In the genomic region with DNA sequence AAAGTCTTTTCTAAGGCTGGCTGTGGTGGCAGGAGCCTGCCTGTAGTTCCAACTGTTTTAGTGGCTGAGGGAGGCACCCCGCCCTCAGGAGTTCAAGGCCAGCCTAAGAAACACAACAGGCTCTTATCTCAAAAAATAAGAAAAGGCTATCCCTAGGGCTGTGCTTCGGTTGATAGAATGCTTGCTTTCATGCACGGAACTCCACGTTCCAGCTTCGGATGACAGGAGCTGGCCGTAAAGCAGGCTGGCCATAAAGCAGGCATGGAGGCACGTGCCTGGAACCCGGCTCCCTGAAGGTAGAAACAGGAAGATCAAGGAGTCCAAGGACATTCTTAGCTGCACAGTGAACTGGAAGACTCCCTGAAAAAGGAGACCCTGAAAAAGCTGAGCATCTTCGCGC, we compare ENCODE assay signal across 16 mouse cellular contexts. TPM values are rescaled to one million over a fixed set of nuclear protein-coding genes. Genes with fewer than 3 reads are reported as not detected.
DNase-seq lines count a peak whose midpoint lies in the region; ATAC-seq and TF ChIP-seq lines count a peak whose summit lies in the region.
"Had no signal": no experiment of that assay in that cellular context is flagged by ENCODE, and none has a peak within 500 bp of the region (broad histone marks: within the 10 kb centered on the region; RNA-seq: fewer than 3 reads in every experiment).

No protein-coding gene starts in this region.

- no peak overlapping the region for H3K9ac ChIP-seq in heart, adult 2 months (ENCODE audit: low read depth, low read length)
- no peak overlapping the region for H3K9ac ChIP-seq in heart, embryonic 11.5 days (ENCODE audit: low read depth, low read length)
- no peak overlapping the region for H3K9ac ChIP-seq in lung, postnatal 0 days (replicated peaks; ENCODE audit: low read depth)
- no peak overlapping the region for H3K9ac ChIP-seq in stomach, embryonic 16.5 days (ENCODE audit: low read length)

- no peaks in the 10 kb centered on the region for H3K9me3 ChIP-seq in heart, embryonic 11.5 days (replicated peaks; ENCODE audit: control insufficient read depth, low read length)
- no peaks in the 10 kb centered on the region for H3K9me3 ChIP-seq in lung, postnatal 0 days (ENCODE audit: low read length)
- H3K9me3 ChIP-seq in stomach, embryonic 16.5 days (replicated peaks; ENCODE audit: control insufficient read depth, low read length): no peaks in the 10 kb centered on the region
- H3K9me3 ChIP-seq: megakaryocyte, embryonic 14.5 days had no signal

- TF ChIP-seq EP300 in heart, adult 2 months (IDR thresholded peaks at IDR 0.05; ENCODE audit: insufficient read depth, low read depth, low read length): no peak
- no peak for TF ChIP-seq EP300 in lung, postnatal 0 days (IDR thresholded peaks at IDR 0.05)

- peaks cover 5% of the 10 kb centered on the region for H3K36me3 ChIP-seq in heart, adult 2 months (ENCODE audit: control insufficient read depth, insufficient read depth, low read length)
- H3K36me3 ChIP-seq in heart, embryonic 11.5 days (ENCODE audit: control insufficient read depth, insufficient read depth, low read length): no peaks in the 10 kb centered on the region
- no peaks in the 10 kb centered on the region for H3K36me3 ChIP-seq in lung, postnatal 0 days (ENCODE audit: insufficient read depth, low read length)
- H3K36me3 ChIP-seq in stomach, embryonic 16.5 days (ENCODE audit: control insufficient read depth, insufficient read depth, low read length): no peaks in the 10 kb centered on the region

- intact Hi-C loops in heart, adult 2 months (cut with DNase I): no loop called here

- H3K79me2 ChIP-seq in heart, adult 2 months (replicated peaks; ENCODE audit: control insufficient read depth, insufficient read depth, low read length): no peaks in the 10 kb centered on the region

- H3K27ac ChIP-seq in heart, adult 2 months: peak overlapping the region; percentile 61; the same call in 1 of the 2 replicates
- no peak overlapping the region for H3K27ac ChIP-seq in heart, embryonic 11.5 days (ENCODE audit: low read depth, low read length)
- peak overlapping the region; percentile 96; the same call in 1 of the 2 replicates for H3K27ac ChIP-seq in lung, postnatal 0 days (ENCODE audit: low read length)
- H3K27ac ChIP-seq in stomach, embryonic 16.5 days (ENCODE audit: low read length): 0 out of 2 replicates have a peak overlapping the region, but pooled peaks have one; percentile 0

- H3K4me1 ChIP-seq in heart, adult 2 months (ENCODE audit: control insufficient read depth, insufficient read depth, low read length): peaks cover 54% of the 10 kb centered on the region
- peaks cover 91% of the 10 kb centered on the region for H3K4me1 ChIP-seq in heart, embryonic 11.5 days (ENCODE audit: control insufficient read depth, insufficient read depth, low read length)
- H3K4me1 ChIP-seq in lung, postnatal 0 days (ENCODE audit: insufficient read depth, low read depth, low read length): peaks cover 76% of the 10 kb centered on the region
- peaks cover 71% of the 10 kb centered on the region for H3K4me1 ChIP-seq in lung, adult 2 months (ENCODE audit: control insufficient read depth, insufficient read depth, low read length)
- H3K4me1 ChIP-seq in stomach, embryonic 16.5 days (ENCODE audit: control insufficient read depth, insufficient read depth, low read length): peaks cover 91% of the 10 kb centered on the region

- no peak for TF ChIP-seq CTCF in heart, adult 2 months (IDR thresholded peaks at IDR 0.05)
- no peak for TF ChIP-seq CTCF in lung, postnatal 0 days (IDR thresholded peaks at IDR 0.05)
- no peak for TF ChIP-seq CTCF in lung, adult 2 months (IDR thresholded peaks at IDR 0.05; ENCODE audit: insufficient read depth, low read length)

- no peak overlapping the region for H3K4me3 ChIP-seq in heart, adult 2 months
- no peak overlapping the region for H3K4me3 ChIP-seq in heart, embryonic 11.5 days (ENCODE audit: low read depth, low read length)
- H3K4me3 ChIP-seq in lung, postnatal 0 days (ENCODE audit: low read depth, low read length): no peak overlapping the region
- no peak overlapping the region for H3K4me3 ChIP-seq in lung, adult 2 months (replicated peaks; ENCODE audit: extremely low read depth, low read depth, low read length)
- H3K4me3 ChIP-seq in stomach, embryonic 16.5 days (replicated peaks; ENCODE audit: low read length): no peak overlapping the region
- H3K4me3 ChIP-seq: megakaryocyte, embryonic 14.5 days had no signal

- H3K27me3 ChIP-seq in heart, adult 2 months (ENCODE audit: control insufficient read depth, insufficient read depth, low read length): no peaks in the 10 kb centered on the region
- no peaks in the 10 kb centered on the region for H3K27me3 ChIP-seq in heart, embryonic 11.5 days (ENCODE audit: control insufficient read depth, insufficient read depth, low read length)
- H3K27me3 ChIP-seq in lung, postnatal 0 days (replicated peaks; ENCODE audit: insufficient read depth, low read length): no peaks in the 10 kb centered on the region
- no peaks in the 10 kb centered on the region for H3K27me3 ChIP-seq in stomach, embryonic 16.5 days (ENCODE audit: control insufficient read depth, insufficient read depth, low read length)

- TF ChIP-seq POLR2A in heart, adult 2 months (IDR thresholded peaks at IDR 0.05; ENCODE audit: insufficient read depth, low read depth, low read length): no peak
- no peak for TF ChIP-seq POLR2A in lung, adult 2 months (IDR thresholded peaks at IDR 0.05; ENCODE audit: borderline replicate concordance, extremely low read depth, low read depth, low read length)

- 63% methylated on average over 10 of the region's 10 CpGs for WGBS in heart, adult 2 months
- 65% methylated on average over 10 of the region's 10 CpGs for WGBS in heart, embryonic 11.5 days (ENCODE audit: insufficient replicate concordance)
- 78% methylated on average over 10 of the region's 10 CpGs for WGBS in lung, postnatal 0 days
- WGBS in lung, adult 2 months: 74% methylated on average over 10 of the region's 10 CpGs
- WGBS in stomach, embryonic 16.5 days: 66% methylated on average over 10 of the region's 10 CpGs

- no peak for ATAC-seq in heart, embryonic 11.5 days (replicated peaks; ENCODE audit: insufficient number of reproducible peaks, low FRiP score, low TSS enrichment)
- ATAC-seq in lung, postnatal 0 days: no peak
- ATAC-seq in stomach, embryonic 16.5 days (ENCODE audit: insufficient read depth, low FRiP score): no peak
- no peak for ATAC-seq in megakaryocyte-erythroid progenitor cell, adult 5-6 weeks (replicated peaks; ENCODE audit: low FRiP score, low TSS enrichment, poor library complexity, severe bottlenecking)
- ATAC-seq: inflammation-experienced regulatory T-cells, adult 6 months had no signal

- H3K4me2 ChIP-seq in heart, embryonic 11.5 days: no peak overlapping the region; the same call in 1 of the 2 replicates
- no peak overlapping the region for H3K4me2 ChIP-seq in lung, postnatal 0 days (replicated peaks; ENCODE audit: low read depth, low read length)
- no peak overlapping the region for H3K4me2 ChIP-seq in stomach, embryonic 16.5 days (ENCODE audit: low read depth, low read length)

- no peak for DNase-seq in heart, adult 2 months
- DNase-seq in lung, postnatal 0 days (ENCODE audit: low spot score): no peak
- DNase-seq in lung, adult 2 months: no peak
- peak; percentile 55 for DNase-seq in kidney, postnatal 10 days
- DNase-seq in layer of hippocampus, adult 9-10 months (ENCODE audit: low spot score): no peak
- DNase-seq: cerebellum, adult 2 months; right cerebral cortex, postnatal 25 days; thymus, postnatal 25 days had no signal

RNA-seq across cellular contexts. Expression of a gene that starts 8.7 kb away (rescaled TPM):
- total RNA-seq in heart, adult 2 months (2021): 10 to 100 TPM; 44.5 to 58.7 TPM
- 15.3 and 21.5 TPM in 2 replicates for polyA plus RNA-seq in heart, adult 2 months (2012; rRNA removed)
- 8.7 and 9.3 TPM in 2 replicates for polyA plus RNA-seq in heart, embryonic 11.5 days (2014; fragmentation: Nextera tagmentation; extraction: Ambion mirVana)
- 10.7 and 12.3 TPM in 2 replicates for polyA plus RNA-seq in lung, postnatal 0 days (2015; fragmentation: Nextera tagmentation; extraction: Ambion mirVana)
- polyA plus RNA-seq in lung, adult 2 months (2012; rRNA removed): 69.0 and 70.7 TPM in 2 replicates
- polyA plus RNA-seq in stomach, embryonic 16.5 days (2015; fragmentation: Nextera tagmentation; extraction: Ambion mirVana): 9.0 and 10.6 TPM in 2 replicates
- total RNA-seq in megakaryocyte-erythroid progenitor cell, adult 5-6 weeks (2014; fragmentation: Nextera tagmentation): 4.8 and 5.5 TPM in 2 replicates
- total RNA-seq in megakaryocyte-erythroid progenitor cell, adult 5-6 weeks (2017): 0.52 and 3.7 TPM in 2 replicates

RNA-seq across cellular contexts. Expression of a gene that starts 36.6 kb away (rescaled TPM):
- not detected for total RNA-seq in heart, adult 2 months (2021)
- 0.47 and 0.53 TPM in 2 replicates for polyA plus RNA-seq in heart, adult 2 months (2012; rRNA removed)
- polyA plus RNA-seq in heart, embryonic 11.5 days (2014; fragmentation: Nextera tagmentation; extraction: Ambion mirVana): 0.14 TPM in 1 of 2 replicates, not detected in the other
- polyA plus RNA-seq in lung, postnatal 0 days (2015; fragmentation: Nextera tagmentation; extraction: Ambion mirVana): 2.2 and 2.3 TPM in 2 replicates
- 4.0 and 4.4 TPM in 2 replicates for polyA plus RNA-seq in lung, adult 2 months (2012; rRNA removed)
- 31.1 and 39.0 TPM in 2 replicates for polyA plus RNA-seq in stomach, embryonic 16.5 days (2015; fragmentation: Nextera tagmentation; extraction: Ambion mirVana)
- total RNA-seq in megakaryocyte-erythroid progenitor cell, adult 5-6 weeks (2014; fragmentation: Nextera tagmentation): not detected in 2 replicates
- total RNA-seq in megakaryocyte-erythroid progenitor cell, adult 5-6 weeks (2017): not detected in 2 replicates
- total RNA-seq: left cerebral cortex, postnatal 25 days had no signal
- polyA plus RNA-seq: inflammation-experienced regulatory T-cells, adult 6 months; neural tube, embryonic 14.5 days had no signal

RNA-seq across cellular contexts. Expression of a gene that starts 50.4 kb away (rescaled TPM):
- total RNA-seq in heart, adult 2 months (2021): not detected
- polyA plus RNA-seq in heart, adult 2 months (2012; rRNA removed): not detected in 2 replicates
- polyA plus RNA-seq in heart, embryonic 11.5 days (2014; fragmentation: Nextera tagmentation; extraction: Ambion mirVana): not detected in 2 replicates
- not detected in 2 replicates for polyA plus RNA-seq in lung, postnatal 0 days (2015; fragmentation: Nextera tagmentation; extraction: Ambion mirVana)
- polyA plus RNA-seq in lung, adult 2 months (2012; rRNA removed): 0.16 TPM in 1 of 2 replicates, not detected in the other
- not detected in 2 replicates for polyA plus RNA-seq in stomach, embryonic 16.5 days (2015; fragmentation: Nextera tagmentation; extraction: Ambion mirVana)
- not detected in 2 replicates for total RNA-seq in megakaryocyte-erythroid progenitor cell, adult 5-6 weeks (2014; fragmentation: Nextera tagmentation)
- not detected in 2 replicates for total RNA-seq in megakaryocyte-erythroid progenitor cell, adult 5-6 weeks (2017)
- total RNA-seq: gastrocnemius, adult 18-20 months; left cerebral cortex, postnatal 25 days had no signal
- polyA plus RNA-seq: cerebellum, adult 2 months; neural tube, embryonic 14.5 days had no signal
